Mouse (Mus musculus): ENCODE measurements around the gene Lgi1.

DNA sequence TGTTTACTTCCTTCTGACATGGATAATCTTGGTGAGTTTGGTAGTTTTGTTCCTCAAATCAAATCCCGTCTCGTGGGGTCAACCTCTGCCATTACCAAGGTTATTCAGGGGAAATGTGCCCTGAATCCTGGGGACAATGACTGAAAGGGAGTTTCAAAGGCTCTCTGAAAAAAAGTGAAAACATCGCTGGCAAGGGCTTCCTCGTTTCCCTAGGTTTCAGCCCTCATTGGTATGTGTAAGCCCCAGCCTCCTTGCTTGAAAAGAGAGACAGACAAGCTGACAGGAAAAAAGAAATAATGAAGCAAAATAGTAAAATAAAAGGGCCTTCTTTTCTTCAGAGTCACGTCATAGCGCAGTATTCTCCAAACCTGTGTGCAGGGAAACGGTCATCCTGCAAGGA lies 9.5 kb downstream of the Lgi1 start:
- TF ChIP-seq CTCF (IDR thresholded peaks at IDR 0.05; ENCODE audit: low read depth, low read length) (no peak), GATA1 (IDR thresholded peaks at IDR 0.05; ENCODE audit: borderline replicate concordance, low read length) (no peak)

All from G1E (cell line).